Mouse (Mus musculus) telencephalon, adult 2 months (tissue): ENCODE data around the gene Thg1l.

Source experiments
- DNase-seq: peaks from one replicate; pipeline ENCODE4 v3.0.0-alpha.2; 2011; ENCODE audit warnings: low read depth, low spot score

The Thg1l gene

GRCm38 (mm10) chr11:45955127-45955627, at the start of gene Thg1l:
TSS of gene Thg1l (minus strand) at chr11:45955494.
- DNase-seq: peak; percentile 91

DNA sequence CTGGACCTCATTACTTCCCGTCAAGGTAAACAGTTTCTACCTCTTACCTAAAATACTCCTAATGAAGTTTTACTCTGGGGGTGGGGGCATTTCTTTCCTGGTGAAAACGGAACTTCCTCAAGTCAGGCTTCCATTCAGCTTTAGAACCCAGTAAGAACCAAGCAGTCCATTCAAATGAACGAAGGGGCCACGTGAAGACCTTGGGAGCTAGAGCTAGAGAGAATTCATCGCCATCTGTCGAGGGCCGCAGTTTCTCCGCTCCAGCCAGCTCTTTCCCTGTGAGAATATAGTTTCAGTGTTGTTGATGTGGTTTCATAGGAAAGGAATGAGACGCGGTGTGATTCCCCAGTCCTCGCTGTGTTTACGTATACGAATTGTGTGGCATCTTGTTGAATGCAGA, 36.8 kb upstream of the Thg1l start:
- DNase-seq: no peak

GRCm38 (mm10) chr11:45991604-45992003, 36.3 kb upstream of the Thg1l start:
- no peak for DNase-seq

DNA sequence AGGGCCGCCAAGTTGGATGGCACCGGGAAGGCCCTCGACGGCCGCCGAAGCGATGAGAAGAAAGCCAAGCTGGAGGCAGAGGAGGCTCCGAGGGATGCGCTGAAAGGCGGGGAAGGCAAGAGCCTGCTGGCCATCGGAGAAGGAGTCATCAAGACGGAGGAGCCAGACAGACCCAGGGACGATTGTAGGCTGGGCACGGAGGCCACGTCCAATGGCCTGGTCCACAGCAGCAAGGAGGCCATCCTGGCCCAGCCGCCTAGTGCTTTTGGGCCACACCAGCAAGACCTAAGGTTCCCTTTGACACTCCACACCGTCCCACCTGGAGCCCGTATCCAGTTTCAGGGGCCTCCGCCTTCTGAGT, 25.6 kb upstream of the Thg1l start:
- DNase-seq: no peak

DNA sequence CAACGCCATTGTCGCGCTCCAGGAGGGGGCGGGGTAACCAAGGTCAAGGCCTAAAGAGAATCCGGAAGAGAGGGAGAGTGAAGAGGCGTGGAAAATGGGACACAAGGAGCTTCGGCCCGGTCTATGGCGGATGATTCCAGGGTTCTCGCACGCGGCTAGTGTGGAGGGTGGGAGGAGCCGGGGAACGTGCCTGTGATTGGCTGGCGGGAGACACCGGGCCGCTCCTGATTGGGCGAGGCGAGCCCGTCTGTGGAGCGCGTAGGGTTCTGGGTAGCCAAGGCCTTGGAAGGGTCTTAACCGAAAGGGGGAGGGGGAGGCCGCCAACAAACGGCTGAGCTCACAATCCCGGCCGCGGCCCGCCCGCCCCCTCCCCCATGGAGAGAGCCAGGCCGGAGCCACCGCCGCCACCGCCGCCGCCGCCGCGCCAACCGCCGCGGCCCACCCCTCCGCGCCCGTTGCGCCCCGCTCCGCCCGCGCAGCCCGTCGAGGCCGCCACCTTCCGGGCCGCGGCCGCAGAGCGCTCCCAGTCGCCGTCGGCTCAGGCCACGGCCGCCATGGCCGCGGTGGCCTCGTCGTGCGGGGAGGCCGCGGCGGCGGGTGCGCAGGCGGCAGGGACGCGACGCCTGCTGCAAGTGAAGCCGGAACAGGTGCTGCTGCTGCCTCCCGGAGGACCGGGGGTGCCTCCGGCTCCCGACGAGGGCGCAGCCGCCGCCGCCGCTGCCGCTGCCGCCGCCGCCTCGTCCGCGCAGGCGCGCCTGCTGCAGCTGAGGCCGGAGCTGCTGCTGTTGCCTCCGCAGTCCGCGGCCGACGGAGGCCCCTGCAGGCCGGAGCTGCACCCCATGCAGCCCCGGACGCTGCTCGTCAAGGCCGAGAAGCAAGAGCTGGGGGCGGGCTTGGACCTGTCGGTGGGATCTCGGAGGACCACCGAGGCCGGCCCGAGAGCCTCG, 24.9 kb upstream of the Thg1l start, which contains the start of gene Sox30:
TSS of gene Sox30 (plus strand) at position 365 of the 947 bp plus-strand sequence.
- no peak for DNase-seq

DNA sequence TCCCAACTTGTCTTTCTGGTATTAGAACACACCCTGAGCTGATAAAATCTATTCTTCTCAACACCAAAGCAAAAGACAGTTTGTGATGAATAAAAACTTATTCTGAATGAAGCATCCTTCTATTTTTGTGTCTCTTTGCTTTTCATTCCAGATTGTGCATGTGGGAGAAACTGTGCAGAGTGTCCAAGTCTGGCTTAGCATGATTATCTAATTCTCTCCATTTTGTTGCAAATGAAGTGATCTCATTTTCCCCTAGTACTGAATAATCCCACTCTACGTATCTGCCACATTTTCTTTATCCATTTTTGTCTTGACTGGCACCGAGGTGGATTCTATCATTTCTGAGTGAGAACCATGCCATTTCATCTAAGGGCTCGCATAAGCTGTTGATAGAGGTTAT, 20.8 kb upstream of the Thg1l start:
- peak; percentile 75 for DNase-seq

DNA sequence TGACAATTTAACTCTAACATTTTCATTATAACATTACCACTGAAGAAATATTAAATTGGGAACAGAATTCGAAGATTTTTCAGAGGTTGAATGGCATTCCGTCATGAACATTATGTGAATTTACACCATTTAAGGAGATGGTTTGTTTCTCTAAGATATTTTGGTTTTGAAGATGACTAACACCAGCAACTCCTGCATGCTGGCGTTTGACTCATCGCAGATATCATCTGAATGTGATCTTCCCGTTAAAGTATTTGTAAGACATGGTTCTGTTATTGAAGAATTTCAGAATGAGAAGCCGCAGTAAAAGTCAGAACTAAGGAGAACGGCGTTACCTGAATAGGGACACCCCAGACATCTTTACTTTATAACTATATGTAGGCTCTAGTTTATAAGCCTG, 19.2 kb upstream of the Thg1l start:
- DNase-seq: no peak

DNA sequence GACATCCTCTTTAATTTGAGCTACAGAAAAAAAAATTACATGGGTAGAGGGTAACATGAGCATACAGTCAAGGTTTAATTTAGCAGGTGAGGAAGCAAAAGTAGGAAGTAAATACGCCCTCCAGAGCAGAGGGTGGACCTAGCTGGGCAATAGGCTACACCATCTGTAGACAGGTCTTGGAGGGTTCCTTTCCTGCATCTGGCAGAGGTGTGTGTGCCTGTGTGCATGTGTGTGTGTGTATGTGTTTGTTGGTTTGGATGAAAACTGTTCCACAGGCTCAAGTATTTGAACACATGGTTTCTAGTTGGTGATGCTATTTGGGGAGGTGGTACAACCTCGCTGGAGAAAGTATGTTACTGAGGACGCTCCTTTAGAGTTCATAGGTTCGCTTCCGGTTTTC, 18.3 kb upstream of the Thg1l start:
- DNase-seq: no peak

GRCm38 (mm10) chr11:45968466-45968865, 13.2 kb upstream of the Thg1l start:
- DNase-seq: no peak

DNA sequence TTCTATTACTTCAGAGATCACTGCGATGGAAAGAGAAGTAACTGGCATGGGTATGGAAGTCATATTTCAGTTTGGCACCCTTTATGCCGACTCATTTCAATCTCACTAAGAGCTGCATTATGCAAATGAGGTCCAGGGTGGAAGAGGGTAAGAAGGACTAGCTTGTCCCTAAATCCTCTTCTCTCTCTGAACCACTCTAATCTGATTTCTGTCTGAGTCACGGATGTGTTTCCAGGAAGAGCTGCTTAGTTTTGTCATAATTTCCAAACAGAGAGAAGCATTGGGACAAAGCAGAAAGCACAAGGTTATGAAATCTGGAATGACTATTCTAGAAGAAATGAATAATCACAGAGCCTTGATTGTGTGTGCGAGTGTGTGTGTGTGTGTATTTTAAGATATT, 11.6 kb upstream of the Thg1l start:
- no peak for DNase-seq

GRCm38 (mm10) chr11:45960003-45960402, 4.7 kb upstream of the Thg1l start:
- DNase-seq: no peak

DNA sequence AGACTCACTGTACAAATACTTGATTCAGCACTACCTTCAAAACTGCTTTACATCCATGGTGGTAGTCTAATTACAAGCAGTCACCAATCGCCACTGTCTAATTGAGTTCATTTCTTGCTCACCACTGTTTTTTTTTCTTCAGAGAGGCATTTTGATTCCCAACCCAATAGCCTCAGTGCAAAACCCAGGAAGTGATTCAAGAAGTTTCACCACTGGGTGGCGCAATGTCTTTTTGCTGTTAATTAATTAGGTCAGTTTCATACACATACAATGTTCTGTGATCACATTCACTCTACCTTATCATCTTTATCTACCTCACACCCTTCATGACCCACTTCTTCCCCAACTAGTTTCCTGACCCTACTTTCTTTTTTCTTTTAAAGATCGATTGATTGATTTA, 4.3 kb upstream of the Thg1l start:
- no peak for DNase-seq

GRCm38 (mm10) chr11:45947491-45947890, 7.8 kb downstream of the Thg1l start:
- peak; percentile 81 for DNase-seq

DNA sequence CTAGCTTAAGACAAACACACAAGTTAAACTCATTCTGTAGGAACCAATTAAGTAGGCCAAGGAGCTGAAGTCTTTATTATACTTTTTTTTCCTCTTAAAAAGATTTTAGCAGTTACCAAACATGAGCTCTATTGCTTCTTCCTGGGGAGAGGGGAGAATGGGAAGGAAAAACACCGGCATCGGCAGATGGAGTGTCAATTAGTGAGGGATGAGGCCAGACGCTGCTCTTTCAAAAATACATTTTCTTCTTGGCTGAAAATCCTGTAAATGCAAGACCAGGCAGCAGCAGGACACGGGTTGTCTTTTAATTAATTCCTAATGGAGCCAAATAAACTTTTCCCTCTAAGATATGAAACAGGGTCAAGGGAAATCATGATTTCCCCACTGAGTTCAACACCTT, 8.5 kb downstream of the Thg1l start:
- DNase-seq: no peak

GRCm38 (mm10) chr11:45944643-45945156, 10.6 kb downstream of the Thg1l start, which contains the start of gene Lsm11:
TSS of gene Lsm11 (minus strand) at chr11:45944935.
- peak; percentile 73 for DNase-seq

DNA sequence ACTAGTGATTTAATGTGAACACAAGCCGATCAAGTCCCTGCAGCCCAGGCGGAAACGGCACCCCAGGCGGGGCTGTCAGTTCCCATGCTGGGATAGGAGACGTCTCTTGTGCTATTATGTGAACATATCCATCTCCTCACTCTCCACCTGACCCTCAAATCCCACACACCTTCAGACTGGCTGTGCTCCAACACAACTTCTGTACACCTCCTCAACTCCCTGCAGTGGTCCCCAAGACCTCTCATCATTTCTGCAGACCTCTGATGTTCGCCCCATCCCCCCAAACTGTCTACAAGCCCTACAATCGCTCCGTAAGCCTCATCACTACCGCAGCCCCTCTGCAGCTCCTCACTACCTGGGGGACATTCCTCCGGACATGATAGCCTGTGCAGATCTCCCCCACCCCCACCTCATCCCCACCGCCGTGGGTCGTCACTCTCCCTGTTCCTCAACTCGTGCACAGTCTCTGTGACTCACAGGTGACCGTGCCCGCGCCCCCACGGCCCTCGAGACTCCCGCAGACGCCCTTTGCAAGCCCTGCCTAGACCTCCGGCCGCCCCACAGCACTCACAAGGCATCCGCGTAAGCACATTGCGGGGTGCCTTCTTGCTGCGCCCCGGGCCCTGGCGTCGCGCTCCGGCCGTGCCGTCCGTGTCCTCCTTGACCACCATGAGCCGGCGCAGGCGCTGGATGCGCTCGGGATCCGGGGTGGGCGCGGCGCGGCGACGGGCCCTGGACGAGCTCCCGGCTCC, 11.2 kb downstream of the Thg1l start:
- no peak for DNase-seq

DNA sequence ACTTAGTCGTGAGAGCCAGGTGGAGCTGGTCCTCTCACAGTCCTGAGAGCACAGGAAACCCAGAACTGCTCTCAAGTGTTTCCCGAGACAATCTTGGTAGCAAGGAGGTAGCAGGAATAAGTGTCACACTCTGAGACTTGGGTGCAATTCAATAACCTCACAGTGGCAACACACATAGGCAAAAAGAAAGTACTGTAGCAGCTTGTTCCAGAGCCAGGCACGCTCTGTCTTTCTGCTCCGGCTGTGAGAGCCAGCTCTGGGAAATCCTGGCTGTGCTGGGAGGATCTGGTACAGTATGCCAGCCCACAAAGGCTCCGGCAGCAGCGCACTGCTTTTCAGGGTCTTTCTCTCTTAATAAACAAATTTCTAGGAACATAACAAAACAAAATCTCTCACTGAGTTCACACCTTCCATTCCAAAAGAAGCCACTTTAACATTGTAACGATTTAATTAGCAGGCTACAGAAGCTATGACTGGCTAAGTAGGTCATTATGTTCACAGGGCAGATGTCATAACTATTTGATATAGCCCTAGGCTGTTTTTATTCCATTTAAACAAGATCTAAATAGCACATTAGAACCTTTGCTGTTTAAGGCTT, 12.1 kb downstream of the Thg1l start:
- DNase-seq: peak; percentile 64

- DNase-seq: no peak
Observed at GRCm38 (mm10) chr11:45942281-45942680, 13.0 kb downstream of the Thg1l start.

DNA sequence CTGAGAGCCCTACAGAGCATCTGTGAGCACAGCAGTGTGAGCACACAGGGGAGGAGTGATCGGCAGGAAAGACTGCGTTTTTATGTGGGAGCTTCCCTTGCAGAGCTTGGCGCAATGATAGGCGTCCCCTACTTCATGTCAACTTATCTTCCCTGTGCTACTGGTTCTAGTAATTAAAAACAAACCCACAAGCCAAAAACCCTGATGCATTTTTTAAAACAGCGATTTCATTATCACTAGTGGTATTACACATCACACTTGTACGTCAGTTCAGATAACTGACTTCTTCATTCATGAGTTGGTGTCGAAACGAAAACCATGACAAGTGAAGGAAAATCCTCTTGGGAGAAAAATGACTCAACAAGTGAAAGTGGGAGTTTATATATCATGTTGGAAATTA, 16.4 kb downstream of the Thg1l start:
- no peak for DNase-seq

- no peak for DNase-seq
Observed at GRCm38 (mm10) chr11:45937478-45937877, 17.8 kb downstream of the Thg1l start.

- no peak for DNase-seq
Observed at GRCm38 (mm10) chr11:45932771-45933170, 22.5 kb downstream of the Thg1l start.

DNA sequence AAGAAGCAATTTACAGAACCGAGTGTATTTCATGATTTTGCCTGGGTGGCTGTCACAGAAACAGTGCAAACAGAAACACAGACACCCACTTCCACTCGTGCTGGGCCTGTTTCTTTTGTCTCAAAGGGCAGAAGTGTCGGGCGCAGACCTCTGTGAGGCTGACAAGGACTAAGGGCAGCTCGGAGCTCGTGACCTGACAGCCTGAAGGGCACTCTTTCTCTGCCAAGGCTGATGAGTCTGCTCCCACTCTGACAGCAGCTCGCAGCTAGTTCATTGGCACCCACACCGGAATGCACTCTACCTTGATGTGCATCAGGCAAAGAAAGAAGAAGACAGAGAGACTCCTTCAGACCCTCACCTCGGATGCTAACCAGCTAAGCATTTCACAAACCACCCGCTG, 25.8 kb downstream of the Thg1l start:
- no peak for DNase-seq
